Mouse (Mus musculus) intestine, embryonic 14.5 days (tissue): Measurements from ENCODE around the gene Wdr13. TPM values are rescaled to one million over a fixed set of nuclear protein-coding genes. Genes with fewer than 3 reads are reported as not detected.

ENCODE experiments used
- ATAC-seq: fragments of 200-750 bp; cut with Nextera tagmentation; replicated peaks from 2 replicates; pipeline ENCODE4 v1.8.0; 2017; ENCODE audit warnings: low read depth, moderate number of reproducible peaks, moderate TSS enrichment, moderate library complexity; ENCODE audit not compliant: low FRiP score, low TSS enrichment
- DNase-seq: peaks from one replicate; pipeline ENCODE4 v3.0.0-alpha.2; 2018; ENCODE audit warnings: low spot score
- H3K27ac ChIP-seq: fragments of 300-500 bp; sonication (generic); 2 replicates; pipeline ENCODE4 v1.5.1; 2014; ENCODE audit warnings: low read depth, mild to moderate bottlenecking, control low read depth
- H3K27me3 ChIP-seq: fragments of 300-500 bp; sonication (generic); replicated peaks from 2 replicates; pipeline ENCODE4 v1.6.1; 2014; ENCODE audit warnings: low read length, control low read depth; ENCODE audit not compliant: control insufficient read depth, insufficient read depth
- H3K36me3 ChIP-seq: fragments of 300-500 bp; sonication (generic); 2 replicates; pipeline ENCODE4 v1.6.1; 2014; ENCODE audit warnings: low read length, control low read depth; ENCODE audit not compliant: control insufficient read depth, insufficient read depth
- H3K4me1 ChIP-seq: fragments of 300-500 bp; sonication (generic); replicated peaks from 2 replicates; pipeline ENCODE4 v1.6.1; 2014; ENCODE audit warnings: low read length, control low read depth, mixed read lengths; ENCODE audit not compliant: control insufficient read depth, insufficient read depth
- H3K4me2 ChIP-seq: fragments of 300-500 bp; sonication (generic); 2 replicates; pipeline ENCODE4 v1.6.1; 2014; ENCODE audit warnings: low read length
- H3K4me3 ChIP-seq: fragments of 300-500 bp; sonication (generic); 2 replicates; pipeline ENCODE4 v1.5.1; 2014; ENCODE audit warnings: low read depth, low read length, control low read depth, mixed read lengths
- H3K9ac ChIP-seq: fragments of 300-500 bp; sonication (generic); 2 replicates; pipeline ENCODE4 v1.6.1; 2014; ENCODE audit warnings: mild to moderate bottlenecking, low read length
- H3K9me3 ChIP-seq: fragments of 300-500 bp; sonication (generic); 2 replicates; pipeline ENCODE4 v1.6.1; 2016; ENCODE audit warnings: low read length, control low read depth; ENCODE audit not compliant: control insufficient read depth
- WGBS: fragments of 180-500 bp; shearing (Covaris S2); extraction: QIAGEN DNeasy Blood & Tissue Kit; methylation state at CpG from one replicate; pipeline ENCODE4 v1.1.7; 2014; 5-methylcytosine and 5-hydroxymethylcytosine counted together
- polyA plus RNA-seq: library from polyadenylated mRNA; unstranded; fragments of >200 nt; fragmentation: Nextera tagmentation; extraction: Ambion mirVana; gene quantifications from 2 replicates; pipeline ENCODE4 v1.2.1, GENCODE M21; 2014

Wdr13 gene
- polyA plus RNA-seq = 23.3 and 27.0 TPM in 2 replicates

- Histone ChIP-seq H3K36me3 (peaks cover 14% of the 10 kb centered on the region; the same call in 1 of the 2 replicates), H3K4me1 (no peaks in the 10 kb centered on the region), H3K4me3 (peak within 1 kb of the TSS; percentile 54), H3K9me3 (no peaks in the 10 kb centered on the region), H3K9ac (peak within 1 kb of the TSS; percentile 47), H3K27me3 (no peaks in the 10 kb centered on the region), H3K27ac (peak within 1 kb of the TSS; percentile 93), H3K4me2 (peak within 1 kb of the TSS; percentile 49)
- ATAC-seq (peak; percentile 90), DNase-seq (peak; percentile 91)
- WGBS = 17% methylated on average over 38 of the region's 40 CpGs
Observed at GRCm38 (mm10) chrX:8132017-8132976, at the start of gene Wdr13. TSS of gene Wdr13 (minus strand) at chrX:8132892.

GRCm38 (mm10) chrX:8179646-8180045, 47.0 kb upstream of the Wdr13 start:
- H3K4me3 ChIP-seq = no peak overlapping the region
- H3K27me3 ChIP-seq = no peaks in the 10 kb centered on the region
- 90% methylated on average over 5 of the region's 5 CpGs for WGBS
- no peaks in the 10 kb centered on the region for H3K36me3 ChIP-seq
- ATAC-seq (no peak), DNase-seq (no peak)
- no peaks in the 10 kb centered on the region for H3K4me1 ChIP-seq
- H3K4me2 ChIP-seq = no peak overlapping the region
- no peaks in the 10 kb centered on the region for H3K9me3 ChIP-seq
- H3K27ac ChIP-seq = no peak overlapping the region
- no peak overlapping the region for H3K9ac ChIP-seq

- H3K4me3 ChIP-seq = no peak overlapping the region
- no peak overlapping the region for H3K27ac ChIP-seq
- H3K9ac ChIP-seq = no peak overlapping the region
- H3K27me3 ChIP-seq = no peaks in the 10 kb centered on the region
- H3K4me1 ChIP-seq = no peaks in the 10 kb centered on the region
- no peak for DNase-seq
- H3K4me2 ChIP-seq = no peak overlapping the region
- WGBS = 87% methylated on average over 2 of the region's 2 CpGs
- no peak for ATAC-seq
- no peaks in the 10 kb centered on the region for H3K36me3 ChIP-seq
- no peaks in the 10 kb centered on the region for H3K9me3 ChIP-seq
Observed at GRCm38 (mm10) chrX:8178871-8179270, 46.2 kb upstream of the Wdr13 start.

- Histone ChIP-seq H3K9me3 (no peaks in the 10 kb centered on the region), H3K4me2 (peak within 1 kb of the TSS; percentile 52), H3K27me3 (no peaks in the 10 kb centered on the region), H3K4me3 (peak within 1 kb of the TSS; percentile 55), H3K9ac (peak within 1 kb of the TSS; percentile 44), H3K4me1 (no peaks in the 10 kb centered on the region), H3K36me3 (no peaks in the 10 kb centered on the region), H3K27ac (0 out of 2 replicates have a peak within 1 kb of the TSS, but pooled peaks have one; percentile 22)
- ATAC-seq (peak; percentile 98), DNase-seq (peak; percentile 84)
- WGBS = 10% methylated on average over 55 of the region's 56 CpGs
Observed at GRCm38 (mm10) chrX:8175504-8176385, 43.1 kb upstream of the Wdr13 start, which contains the start of gene Tbc1d25. TSS of gene Tbc1d25 (minus strand) at chrX:8176181.

GRCm38 (mm10) chrX:8175169-8175503, 42.4 kb upstream of the Wdr13 start:
- Histone ChIP-seq H3K27me3 (no peaks in the 10 kb centered on the region), H3K4me3 (peak overlapping the region; percentile 55), H3K9me3 (no peaks in the 10 kb centered on the region), H3K4me2 (peak overlapping the region; percentile 52), H3K27ac (no peak overlapping the region), H3K36me3 (peaks cover 3% of the 10 kb centered on the region; the same call in 1 of the 2 replicates), H3K9ac (peak overlapping the region; percentile 44), H3K4me1 (no peaks in the 10 kb centered on the region)
- ATAC-seq (no peak), DNase-seq (no peak)
- 14% methylated on average over 4 of the region's 4 CpGs for WGBS

- no peak overlapping the region for H3K9ac ChIP-seq
- WGBS = 91% methylated on average over 10 of the region's 10 CpGs
- no peak overlapping the region for H3K4me2 ChIP-seq
- H3K27me3 ChIP-seq = no peaks in the 10 kb centered on the region
- DNase-seq (no peak), ATAC-seq (no peak)
- H3K27ac ChIP-seq = no peak overlapping the region
- H3K36me3 ChIP-seq = peaks cover 6% of the 10 kb centered on the region
- no peaks in the 10 kb centered on the region for H3K4me1 ChIP-seq
- no peak overlapping the region for H3K4me3 ChIP-seq
- H3K9me3 ChIP-seq = no peaks in the 10 kb centered on the region
Observed at GRCm38 (mm10) chrX:8167716-8168647, 35.3 kb upstream of the Wdr13 start.

GRCm38 (mm10) chrX:8164471-8164870, 31.8 kb upstream of the Wdr13 start:
- no peak overlapping the region for H3K4me2 ChIP-seq
- no peaks in the 10 kb centered on the region for H3K9me3 ChIP-seq
- H3K36me3 ChIP-seq = no peaks in the 10 kb centered on the region; the same call in 1 of the 2 replicates
- ATAC-seq (no peak), DNase-seq (no peak)
- no peaks in the 10 kb centered on the region for H3K4me1 ChIP-seq
- 90% methylated on average over 4 of the region's 4 CpGs for WGBS
- H3K4me3 ChIP-seq = no peak overlapping the region
- H3K27me3 ChIP-seq = no peaks in the 10 kb centered on the region
- no peak overlapping the region for H3K27ac ChIP-seq
- no peak overlapping the region for H3K9ac ChIP-seq
